Mouse (Mus musculus) forebrain, embryonic 16.5 days (tissue): ENCODE measurements at regions not wholly inside any gene's neighbourhood (a gene's known extent, or its start where the extent isn't known, plus 50 kb on each side); places are given as distances from the start of the nearest gene placed in this dataset.

Experiments
- ATAC-seq: fragments of 200-750 bp; cut with Nextera tagmentation; 2 replicates; pipeline ENCODE4 v1.8.0; 2017; ENCODE audit warnings: mild to moderate bottlenecking, moderate library complexity
- H3K27ac ChIP-seq: fragments of 300-500 bp; sonication (generic); 2 replicates; pipeline ENCODE4 v1.5.1; 2014; ENCODE audit warnings: low read length, control low read depth
- H3K27me3 ChIP-seq: fragments of 300-500 bp; sonication (generic); replicated peaks from 2 replicates; pipeline ENCODE4 v1.6.1; 2014; ENCODE audit warnings: low read length; ENCODE audit not compliant: control insufficient read depth, insufficient read depth
- H3K36me3 ChIP-seq: fragments of 300-500 bp; sonication (generic); 2 replicates; pipeline ENCODE4 v1.6.1; 2014; ENCODE audit not compliant: control insufficient read depth, insufficient read depth
- H3K4me1 ChIP-seq: fragments of 300-500 bp; sonication (generic); replicated peaks from 2 replicates; pipeline ENCODE4 v1.6.1; 2014; ENCODE audit warnings: low read length; ENCODE audit not compliant: control insufficient read depth, insufficient read depth
- H3K4me2 ChIP-seq: fragments of 300-500 bp; sonication (generic); 2 replicates; pipeline ENCODE4 v1.6.1; 2014; ENCODE audit warnings: mild to moderate bottlenecking, low read length, control low read depth
- H3K4me3 ChIP-seq: fragments of 300-500 bp; sonication (generic); replicated peaks from 2 replicates; pipeline ENCODE4 v1.5.1; 2014; ENCODE audit warnings: mild to moderate bottlenecking, low read length, control low read depth
- H3K9ac ChIP-seq: fragments of 300-500 bp; sonication (generic); replicated peaks from 2 replicates; pipeline ENCODE4 v1.6.1; 2014; ENCODE audit warnings: low read depth, low read length, control low read depth
- H3K9me3 ChIP-seq: fragments of 300-500 bp; sonication (generic); 2 replicates; pipeline ENCODE4 v1.6.1; 2016; ENCODE audit warnings: low read length; ENCODE audit not compliant: control insufficient read depth
- WGBS: fragments of 180-500 bp; shearing (Covaris S2); extraction: QIAGEN DNeasy Blood & Tissue Kit; methylation state at CpG from one replicate; pipeline ENCODE4 v1.1.7; 2014; 5-methylcytosine and 5-hydroxymethylcytosine counted together

- 62% methylated on average over 7 of the region's 7 CpGs for WGBS
- Histone ChIP-seq H3K4me2 (no peak overlapping the region), H3K4me3 (no peak overlapping the region), H3K9ac (no peak overlapping the region), H3K27me3 (no peaks in the 10 kb centered on the region), H3K36me3 (no peaks in the 10 kb centered on the region), H3K27ac (no peak overlapping the region), H3K4me1 (peaks cover 6% of the 10 kb centered on the region), H3K9me3 (no peaks in the 10 kb centered on the region)
- no peak for ATAC-seq
Measured at GRCm38 (mm10) chr14:62030059-62030458, 262.3 kb upstream of the Rnaseh2b start.

GRCm38 (mm10) chr14:62033661-62034060 lies 258.7 kb upstream of the Rnaseh2b start:
- H3K36me3 ChIP-seq: no peaks in the 10 kb centered on the region
- ATAC-seq: no peak
- H3K9me3 ChIP-seq: no peaks in the 10 kb centered on the region
- H3K4me2 ChIP-seq: no peak overlapping the region
- H3K27me3 ChIP-seq: no peaks in the 10 kb centered on the region
- H3K4me1 ChIP-seq: peaks cover 6% of the 10 kb centered on the region
- no peak overlapping the region for H3K4me3 ChIP-seq
- no peak overlapping the region for H3K27ac ChIP-seq
- WGBS: 97% methylated on average over 4 of the region's 4 CpGs
- no peak overlapping the region for H3K9ac ChIP-seq

- peak overlapping the region; percentile 32; the same call in 1 of the 2 replicates for H3K9ac ChIP-seq
- H3K36me3 ChIP-seq: no peaks in the 10 kb centered on the region
- H3K4me1 ChIP-seq: peaks cover 6% of the 10 kb centered on the region
- 5% methylated on average over 4 of the region's 4 CpGs for WGBS
- H3K4me3 ChIP-seq: no peak overlapping the region
- no peak overlapping the region for H3K4me2 ChIP-seq
- peak overlapping the region; percentile 27; the same call in 1 of the 2 replicates for H3K27ac ChIP-seq
- peak; percentile 80 for ATAC-seq
- H3K27me3 ChIP-seq: no peaks in the 10 kb centered on the region
- H3K9me3 ChIP-seq: no peaks in the 10 kb centered on the region
Measured at GRCm38 (mm10) chr14:62034664-62035063, 257.7 kb upstream of the Rnaseh2b start.

- no peak overlapping the region for H3K9ac ChIP-seq
- 82% methylated on average over 3 of the region's 3 CpGs for WGBS
- no peak for ATAC-seq
- no peak overlapping the region for H3K4me2 ChIP-seq
- H3K36me3 ChIP-seq: no peaks in the 10 kb centered on the region
- H3K4me1 ChIP-seq: peaks cover 6% of the 10 kb centered on the region
- H3K27ac ChIP-seq: no peak overlapping the region
- no peaks in the 10 kb centered on the region for H3K27me3 ChIP-seq
- no peak overlapping the region for H3K4me3 ChIP-seq
- H3K9me3 ChIP-seq: no peaks in the 10 kb centered on the region
Measured at GRCm38 (mm10) chr14:62035416-62035815, 257.0 kb upstream of the Rnaseh2b start.

GRCm38 (mm10) chr14:62037514-62037913 lies 254.9 kb upstream of the Rnaseh2b start:
- no peaks in the 10 kb centered on the region for H3K9me3 ChIP-seq
- no peak overlapping the region for H3K4me2 ChIP-seq
- no peaks in the 10 kb centered on the region for H3K36me3 ChIP-seq
- no peak overlapping the region for H3K4me3 ChIP-seq
- peaks cover 6% of the 10 kb centered on the region for H3K4me1 ChIP-seq
- no peak for ATAC-seq
- H3K9ac ChIP-seq: no peak overlapping the region
- WGBS: 74% methylated on average over 1 of the region's 1 CpGs
- H3K27me3 ChIP-seq: no peaks in the 10 kb centered on the region
- no peak overlapping the region for H3K27ac ChIP-seq

- Histone ChIP-seq H3K4me1 (peaks cover 9% of the 10 kb centered on the region), H3K4me3 (no peak overlapping the region), H3K9me3 (no peaks in the 10 kb centered on the region), H3K27ac (no peak overlapping the region), H3K4me2 (no peak overlapping the region), H3K27me3 (no peaks in the 10 kb centered on the region), H3K36me3 (no peaks in the 10 kb centered on the region), H3K9ac (no peak overlapping the region)
- ATAC-seq: no peak
- WGBS: 89% methylated on average over 5 of the region's 5 CpGs
Measured at GRCm38 (mm10) chr14:62037917-62038316, 254.5 kb upstream of the Rnaseh2b start.

- no peak overlapping the region for H3K4me2 ChIP-seq
- peak; percentile 96 for ATAC-seq
- no peaks in the 10 kb centered on the region for H3K36me3 ChIP-seq
- no peaks in the 10 kb centered on the region for H3K27me3 ChIP-seq
- no peak overlapping the region for H3K4me3 ChIP-seq
- 0 out of 2 replicates have a peak, but pooled peaks cover 3% of the 10 kb centered on the region for H3K4me1 ChIP-seq
- no peaks in the 10 kb centered on the region for H3K9me3 ChIP-seq
- no peak overlapping the region for H3K9ac ChIP-seq
- no peak overlapping the region for H3K27ac ChIP-seq
- 10% methylated on average over 11 of the region's 11 CpGs for WGBS
Measured at GRCm38 (mm10) chr14:62042305-62043116, 249.9 kb upstream of the Rnaseh2b start.

GRCm38 (mm10) chr14:62043117-62043422 lies 249.3 kb upstream of the Rnaseh2b start:
- H3K9me3 ChIP-seq: no peaks in the 10 kb centered on the region
- 19% methylated on average over 4 of the region's 4 CpGs for WGBS
- peak; percentile 91 for ATAC-seq
- H3K4me3 ChIP-seq: no peak overlapping the region
- H3K4me2 ChIP-seq: no peak overlapping the region
- no peaks in the 10 kb centered on the region for H3K27me3 ChIP-seq
- no peaks in the 10 kb centered on the region for H3K36me3 ChIP-seq
- no peak overlapping the region for H3K27ac ChIP-seq
- 0 out of 2 replicates have a peak, but pooled peaks cover 3% of the 10 kb centered on the region for H3K4me1 ChIP-seq
- no peak overlapping the region for H3K9ac ChIP-seq

- no peak overlapping the region for H3K4me3 ChIP-seq
- 0 out of 2 replicates have a peak, but pooled peaks cover 5% of the 10 kb centered on the region for H3K9me3 ChIP-seq
- H3K27ac ChIP-seq: no peak overlapping the region
- WGBS: 91% methylated on average over 6 of the region's 6 CpGs
- no peaks in the 10 kb centered on the region for H3K36me3 ChIP-seq
- H3K27me3 ChIP-seq: no peaks in the 10 kb centered on the region
- no peak overlapping the region for H3K4me2 ChIP-seq
- no peak for ATAC-seq
- no peaks in the 10 kb centered on the region; the same call in 1 of the 2 replicates for H3K4me1 ChIP-seq
- no peak overlapping the region for H3K9ac ChIP-seq
Measured at GRCm38 (mm10) chr14:62050941-62051340, 241.4 kb upstream of the Rnaseh2b start.
